Mouse (Mus musculus): Measurements from ENCODE around the gene Camkmt.

Gene Camkmt

DNA sequence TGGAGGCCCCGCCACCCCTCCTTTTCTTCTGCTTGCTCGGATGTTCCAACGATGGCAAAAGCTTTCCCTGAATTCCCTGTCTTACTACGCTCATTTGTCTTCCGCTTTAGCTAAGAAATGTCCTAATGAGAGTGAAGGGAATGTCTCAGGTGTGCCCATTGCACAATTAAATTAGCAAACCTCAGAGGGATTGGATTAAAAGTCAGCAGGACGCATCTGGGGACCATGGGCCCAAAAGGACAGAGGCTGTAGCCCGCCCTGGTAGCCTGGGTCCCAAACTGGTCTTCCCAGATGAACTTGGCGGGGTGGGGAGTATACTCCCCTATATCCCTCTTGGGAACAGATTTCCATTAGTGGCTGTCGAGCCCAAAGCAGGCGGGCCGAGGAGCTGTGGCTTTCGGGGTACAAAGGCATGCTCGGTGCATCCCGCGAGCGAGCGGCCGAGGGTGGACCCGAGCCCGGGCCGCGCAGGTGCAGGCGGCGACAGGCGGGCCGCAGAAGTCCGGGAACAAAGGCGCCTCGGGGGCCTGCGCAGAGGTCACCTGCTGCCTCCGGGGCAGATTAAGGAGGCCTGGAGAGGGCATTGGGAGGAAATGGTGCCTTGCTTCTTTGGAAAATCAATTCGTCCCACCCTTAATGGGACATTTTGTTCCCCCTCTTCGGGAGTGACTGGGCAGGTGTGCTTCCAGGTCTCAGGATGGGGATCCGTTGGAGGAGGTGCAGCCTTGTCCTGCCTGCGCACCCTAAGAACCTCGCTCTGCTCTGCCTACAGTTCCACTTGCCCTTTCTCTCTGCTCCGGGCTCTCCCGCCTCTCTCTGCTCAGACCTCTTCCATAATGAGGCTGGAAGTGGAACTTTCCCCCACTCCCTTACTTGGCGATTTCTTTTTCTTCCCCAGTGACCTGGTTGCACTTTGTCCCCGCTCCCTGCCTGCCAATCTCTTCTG lies 374.4 kb downstream of the Camkmt start:
- no peak for DNase-seq

GRCm38 (mm10) chr17:85469776-85470175 lies 379.4 kb downstream of the Camkmt start:
- no peak for DNase-seq

- DNase-seq: no peak
These were observed 382.4 kb downstream of the Camkmt start for GRCm38 (mm10) chr17:85472687-85473202.

DNA sequence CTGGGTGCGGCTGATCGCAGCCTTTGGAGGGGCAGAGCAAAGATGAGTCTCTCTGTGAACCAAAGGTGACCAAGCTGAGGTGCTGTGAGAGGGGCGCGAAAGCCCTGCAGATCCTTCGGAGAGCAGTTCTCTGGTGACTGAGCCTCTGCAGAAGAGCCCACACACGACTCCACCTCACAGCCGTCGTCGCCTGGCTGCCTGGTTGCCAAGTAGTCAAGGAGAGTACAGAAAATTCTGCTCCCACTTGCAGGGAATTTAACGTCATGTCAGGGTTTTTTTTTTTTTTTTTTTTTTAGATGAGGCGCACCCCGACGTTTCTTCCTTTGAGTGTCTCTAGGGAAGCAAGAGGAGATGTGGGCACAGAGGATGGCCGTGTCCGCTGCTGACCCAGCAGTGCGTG lies 382.9 kb downstream of the Camkmt start:
- no peak for DNase-seq

GRCm38 (mm10) chr17:85473881-85474280 lies 383.5 kb downstream of the Camkmt start:
- no peak for DNase-seq

DNA sequence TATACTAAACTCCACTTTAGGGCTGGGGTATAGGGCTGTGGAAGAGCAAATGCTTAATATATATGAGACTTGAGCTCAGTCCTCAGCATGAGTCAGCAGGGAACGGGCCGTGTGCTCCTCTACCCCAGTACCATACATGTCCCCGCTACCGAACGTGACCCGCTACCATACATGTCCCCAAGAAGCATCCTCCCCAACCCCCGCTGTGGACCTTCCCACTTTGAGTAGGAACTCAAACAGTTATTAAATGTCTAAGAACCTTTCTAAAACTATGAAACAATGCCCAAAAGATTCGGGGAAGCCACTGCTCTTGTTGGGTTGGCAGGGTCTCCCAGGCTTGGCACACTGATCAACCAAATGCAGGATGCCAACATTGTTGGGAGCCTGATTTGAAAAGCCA lies 390.9 kb downstream of the Camkmt start:
- DNase-seq: no peak

- no peak for DNase-seq
These were observed 392.7 kb downstream of the Camkmt start for GRCm38 (mm10) chr17:85483086-85483485.

DNA sequence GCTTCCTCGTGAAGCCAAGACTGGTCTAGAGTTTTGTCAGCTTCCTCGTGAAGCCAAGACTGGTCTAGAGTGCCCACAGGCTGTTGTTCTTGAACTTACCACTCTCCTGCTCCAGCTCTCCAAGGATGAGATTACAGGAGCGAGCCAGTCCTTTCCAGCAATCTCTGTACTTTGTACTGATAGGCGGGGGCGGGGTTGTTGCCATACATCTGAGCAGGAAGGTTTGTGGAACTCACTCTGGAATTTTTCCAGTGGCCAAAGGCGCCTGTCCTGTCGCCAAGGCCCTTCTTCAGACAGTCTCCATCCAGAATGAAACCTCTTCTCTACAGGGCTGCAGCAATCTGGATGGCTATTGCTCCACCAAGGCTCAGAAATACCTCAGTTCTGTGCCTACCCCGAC lies 393.7 kb downstream of the Camkmt start:
- DNase-seq: no peak

DNA sequence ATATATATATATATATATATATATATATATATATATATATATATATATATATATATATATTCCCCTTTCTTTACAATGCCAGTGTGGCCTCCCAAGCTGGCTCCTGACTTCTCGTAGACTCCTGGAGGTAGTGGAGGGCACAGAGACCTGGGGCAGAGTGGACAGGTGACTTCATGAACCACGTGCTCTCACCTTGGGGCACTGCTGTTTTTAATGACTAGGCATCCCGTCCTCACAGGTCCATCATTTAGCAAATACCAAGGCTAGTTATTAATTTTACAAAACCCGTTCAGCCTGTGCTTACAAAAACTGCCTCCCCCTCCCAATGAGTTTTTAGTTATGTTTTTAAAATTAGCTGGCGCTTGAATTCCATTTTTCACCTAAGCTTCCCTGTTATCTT lies 394.2 kb downstream of the Camkmt start:
- DNase-seq: no peak

DNA sequence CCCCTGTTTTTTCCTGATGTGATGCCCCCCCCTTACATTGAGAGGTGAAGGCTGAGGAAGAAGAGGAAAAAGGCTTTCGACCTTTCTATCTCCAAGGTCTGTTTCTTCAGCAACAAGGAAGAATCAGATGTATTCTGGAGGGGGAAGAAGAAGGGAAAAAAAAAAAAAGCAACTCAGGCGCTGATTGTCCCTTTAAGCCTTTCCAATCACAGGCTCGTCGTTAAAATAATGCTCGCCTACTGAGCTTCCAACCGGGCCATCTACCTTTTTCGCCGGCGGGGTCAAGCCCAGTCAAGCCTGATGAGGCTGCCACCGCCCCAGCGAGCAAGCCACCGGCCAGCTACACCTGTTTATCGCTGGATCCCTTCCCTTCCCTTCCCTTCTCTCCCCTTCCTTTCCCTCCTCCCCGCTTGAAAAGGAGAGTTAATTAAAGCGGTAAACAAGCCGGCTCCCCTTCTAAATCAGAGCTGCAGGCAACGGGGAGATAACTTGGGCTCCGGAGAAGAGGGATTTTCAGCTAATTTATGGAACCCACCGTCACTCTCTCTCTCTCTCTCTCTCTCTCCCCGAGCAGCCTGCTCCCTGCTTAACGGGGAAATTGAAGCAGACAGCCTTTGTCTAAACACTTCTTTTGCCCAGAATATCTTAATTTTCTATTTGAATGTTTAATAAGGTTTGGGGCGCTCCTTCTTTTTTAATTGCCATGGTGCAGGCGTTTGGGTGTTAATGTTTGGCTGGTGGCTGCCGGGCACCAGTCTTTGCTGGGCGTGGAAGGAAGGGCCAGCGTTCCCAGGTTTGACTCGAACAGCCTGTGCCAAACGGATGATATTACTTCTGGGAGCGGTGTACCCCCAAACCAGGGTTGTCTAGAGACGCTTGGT lies 395.0 kb downstream of the Camkmt start:
- DNase-seq: peak in 1 of 2 experiments; percentile 9

DNA sequence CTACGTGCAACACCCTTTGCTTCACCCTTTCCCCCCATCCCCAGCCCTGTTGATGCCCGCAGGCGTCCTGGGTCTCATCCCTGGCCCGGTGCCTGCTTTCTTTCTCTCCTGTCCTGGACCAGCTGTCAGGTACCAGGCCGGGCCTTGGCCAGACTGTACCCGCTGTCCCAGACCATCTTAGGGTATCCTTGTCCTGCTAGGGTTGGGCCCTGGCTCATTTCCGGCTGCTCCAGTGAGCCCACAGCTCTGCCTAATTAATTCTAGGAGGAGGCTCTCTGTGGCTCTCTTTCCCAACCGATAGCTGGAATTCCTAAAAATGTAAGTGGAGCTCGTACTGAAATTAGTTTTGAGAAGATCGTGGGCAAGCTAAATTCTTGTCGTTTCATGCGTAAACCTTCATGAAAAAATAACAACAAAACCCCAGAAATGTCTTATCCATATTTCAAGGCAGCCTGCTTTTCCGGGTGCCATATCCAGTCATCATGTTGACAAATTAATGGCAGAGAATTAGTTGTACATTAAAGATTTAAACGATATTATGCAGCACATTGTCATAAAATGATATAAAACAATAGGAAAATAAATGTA lies 395.7 kb downstream of the Camkmt start:
- DNase-seq: peak; percentile 28 to 39

DNA sequence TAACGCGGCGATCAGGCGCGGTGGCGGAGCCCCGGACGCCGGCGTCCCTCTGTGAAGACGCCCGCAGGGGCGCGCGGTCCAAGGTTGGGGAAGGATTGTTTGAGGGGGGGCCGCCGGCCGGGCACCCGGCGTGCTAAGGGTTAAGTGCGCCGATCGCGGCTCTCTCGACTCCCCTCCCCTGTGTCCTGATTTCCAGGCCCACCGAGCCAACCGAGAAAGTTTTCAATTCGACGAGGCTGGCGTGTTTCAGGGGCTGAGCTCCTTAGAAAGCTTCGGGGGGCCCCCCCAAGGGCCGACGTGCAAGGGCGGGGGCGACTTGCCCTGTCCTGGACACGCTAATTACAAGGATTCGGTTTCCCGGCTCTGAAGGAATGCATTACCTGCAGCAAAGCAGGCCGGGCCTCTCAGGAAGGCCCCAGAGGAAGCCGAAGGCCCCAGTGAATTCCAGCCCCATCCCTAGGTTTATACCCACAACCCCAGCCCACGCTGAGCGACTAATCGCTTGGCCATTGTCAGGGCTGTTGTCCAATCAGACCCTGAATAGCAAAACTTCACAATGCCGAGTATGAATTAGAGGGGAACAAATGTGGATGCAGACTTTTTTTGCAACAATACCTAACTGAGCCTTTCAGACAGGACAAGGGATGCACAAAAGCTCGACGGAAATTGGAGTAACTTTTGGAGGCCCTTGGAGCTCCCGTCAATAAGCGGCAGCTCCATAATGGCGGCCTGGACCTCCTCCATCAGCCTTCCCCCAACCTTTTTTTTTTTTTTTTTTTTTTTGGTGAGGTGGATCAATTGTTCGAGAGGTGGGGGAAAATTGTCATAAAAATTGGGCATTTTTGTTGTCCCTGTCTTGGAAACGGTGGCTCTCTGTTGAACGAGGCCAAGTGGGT lies 396.5 kb downstream of the Camkmt start:
- no peak for DNase-seq

DNA sequence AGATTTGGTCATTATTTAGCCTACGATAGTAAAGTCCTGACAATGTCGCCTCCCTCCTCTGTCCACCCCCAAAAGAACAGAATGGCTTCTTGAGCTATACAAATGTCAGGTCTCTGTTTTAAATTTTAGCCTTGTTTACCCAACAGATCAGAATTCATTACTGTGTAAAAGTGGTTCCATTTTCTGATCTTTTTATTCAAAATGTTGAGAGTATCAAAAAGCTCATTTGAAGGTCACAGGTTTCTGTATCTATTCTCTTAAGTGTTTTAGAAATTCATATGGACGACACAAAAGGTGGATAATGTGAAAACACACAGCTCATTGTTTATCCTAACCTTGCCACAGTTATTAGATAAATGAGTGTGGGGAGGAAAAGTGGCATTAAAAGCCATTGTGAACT lies 397.2 kb downstream of the Camkmt start:
- DNase-seq: no peak

GRCm38 (mm10) chr17:85488601-85489487 lies 398.5 kb downstream of the Camkmt start:
- DNase-seq: no peak

DNA sequence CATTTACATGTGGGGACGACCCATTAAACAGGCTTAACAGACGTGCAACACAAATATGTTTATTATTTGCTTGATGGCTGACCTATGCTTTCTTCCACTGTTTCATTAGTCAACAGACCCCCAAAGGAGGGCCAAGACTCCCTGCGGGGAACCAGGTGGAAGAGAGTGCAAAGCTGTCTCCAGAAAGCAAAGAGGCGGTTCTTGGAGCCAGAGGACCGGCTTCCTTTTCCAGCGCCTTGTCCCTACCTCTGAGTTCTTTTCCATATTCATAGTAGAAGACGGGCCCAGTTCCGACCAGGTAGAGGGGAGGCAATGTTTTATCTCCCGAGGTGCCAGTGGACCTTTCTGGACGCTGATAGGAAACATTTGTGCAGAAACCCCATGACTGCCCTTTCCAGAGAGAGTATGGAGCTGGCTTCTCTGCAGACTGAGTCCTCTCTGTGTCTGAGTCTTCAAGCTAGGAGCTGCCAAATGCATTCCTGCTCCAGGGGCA lies 399.2 kb downstream of the Camkmt start:
- DNase-seq: no peak

GRCm38 (mm10) chr17:85491491-85491890 lies 401.1 kb downstream of the Camkmt start:
- DNase-seq: no peak

- DNase-seq: no peak
These were observed 403.2 kb downstream of the Camkmt start for GRCm38 (mm10) chr17:85493521-85493920.

DNA sequence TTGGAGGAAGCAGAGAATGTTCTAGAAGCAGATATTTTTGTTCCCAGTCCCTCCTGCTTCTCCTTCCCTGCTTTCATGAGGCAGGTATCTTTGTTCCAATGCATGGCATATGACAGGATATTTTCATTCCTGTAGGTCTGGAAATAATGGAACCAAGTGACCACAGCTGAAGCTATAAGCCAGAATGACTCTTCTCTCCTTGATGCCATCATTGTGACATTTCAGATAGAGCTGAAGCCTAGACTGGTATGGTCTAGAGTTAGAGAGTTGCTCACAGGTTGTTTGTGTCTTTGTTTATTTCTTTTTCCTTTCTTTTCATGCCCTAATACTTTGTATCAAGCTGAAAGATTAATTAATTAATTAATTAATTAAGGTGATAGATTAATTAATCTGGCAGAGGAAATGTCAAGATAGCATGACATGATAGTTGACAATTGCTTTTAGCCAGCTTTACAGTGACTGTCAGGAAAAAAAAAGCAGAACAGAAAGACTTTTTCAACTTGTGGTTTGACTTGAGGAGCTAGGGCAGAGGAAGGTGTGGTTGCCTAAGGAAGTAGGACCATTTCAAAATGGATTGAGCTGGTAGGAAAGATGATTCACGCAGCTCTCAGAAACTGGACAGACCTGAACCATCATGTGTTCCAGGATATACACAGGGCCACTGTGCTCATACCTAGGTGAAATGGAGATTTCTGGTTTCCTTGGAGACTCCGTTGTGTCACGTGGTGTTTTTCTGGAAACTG lies 404.8 kb downstream of the Camkmt start:
- no peak for DNase-seq

GRCm38 (mm10) chr17:85495871-85496270 lies 405.5 kb downstream of the Camkmt start:
- DNase-seq: no peak

DNA sequence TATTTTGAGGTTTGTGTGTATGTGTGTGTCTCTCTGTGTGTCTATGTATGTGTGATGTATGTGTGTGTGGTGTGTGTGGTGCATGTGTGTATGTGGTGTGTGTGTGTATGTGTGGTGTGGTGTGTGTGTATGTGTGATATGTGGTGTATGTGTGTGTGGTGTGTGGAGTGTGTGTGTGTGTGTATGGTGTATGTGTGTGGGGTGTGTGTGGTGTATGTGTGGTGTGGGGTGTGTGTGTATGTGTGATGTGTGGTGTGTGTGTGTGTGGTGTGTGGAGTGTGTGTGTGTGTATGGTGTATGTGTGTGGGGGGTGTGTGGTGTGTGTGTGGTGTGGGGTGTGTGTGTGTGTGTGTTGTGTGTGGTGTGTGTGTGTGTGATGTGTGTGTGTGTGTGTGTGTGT lies 414.5 kb downstream of the Camkmt start:
- DNase-seq: no peak

Measured in cerebellum, postnatal 25 days (tissue).